Mouse (Mus musculus): ENCODE results near the gene Smarcd1.
"Not testable (repeated sequence)": the region's sequence is repeated elsewhere in the genome, so short reads cannot be mapped to it uniquely, and the experiment has no call there.

The Smarcd1 gene

DNA sequence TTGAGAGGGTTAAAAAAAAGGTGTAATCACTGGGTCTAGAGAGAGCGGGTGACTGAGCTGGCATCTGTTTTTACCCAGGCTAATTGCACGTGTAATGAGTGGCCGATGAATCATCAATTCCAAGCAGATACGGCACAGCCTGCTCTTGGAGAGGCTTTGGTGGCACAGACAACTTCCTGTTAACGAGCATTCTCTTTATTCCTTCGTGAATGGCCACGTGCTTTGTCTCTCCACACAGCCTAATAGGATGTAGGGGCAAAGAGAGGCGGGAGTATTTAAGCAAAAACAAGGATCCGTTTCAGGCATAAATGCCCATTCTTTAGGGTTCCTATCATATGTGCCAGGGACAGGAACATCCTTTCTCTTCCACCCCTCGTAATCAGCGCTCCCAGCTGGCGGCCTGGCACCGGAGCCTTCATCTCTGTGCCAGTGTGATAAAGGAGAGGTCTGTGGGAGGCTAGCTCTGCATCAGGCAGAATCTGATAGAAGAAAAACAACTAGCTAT is 13.5 kb downstream of the Smarcd1 start:
- DNase-seq: no peak

DNA sequence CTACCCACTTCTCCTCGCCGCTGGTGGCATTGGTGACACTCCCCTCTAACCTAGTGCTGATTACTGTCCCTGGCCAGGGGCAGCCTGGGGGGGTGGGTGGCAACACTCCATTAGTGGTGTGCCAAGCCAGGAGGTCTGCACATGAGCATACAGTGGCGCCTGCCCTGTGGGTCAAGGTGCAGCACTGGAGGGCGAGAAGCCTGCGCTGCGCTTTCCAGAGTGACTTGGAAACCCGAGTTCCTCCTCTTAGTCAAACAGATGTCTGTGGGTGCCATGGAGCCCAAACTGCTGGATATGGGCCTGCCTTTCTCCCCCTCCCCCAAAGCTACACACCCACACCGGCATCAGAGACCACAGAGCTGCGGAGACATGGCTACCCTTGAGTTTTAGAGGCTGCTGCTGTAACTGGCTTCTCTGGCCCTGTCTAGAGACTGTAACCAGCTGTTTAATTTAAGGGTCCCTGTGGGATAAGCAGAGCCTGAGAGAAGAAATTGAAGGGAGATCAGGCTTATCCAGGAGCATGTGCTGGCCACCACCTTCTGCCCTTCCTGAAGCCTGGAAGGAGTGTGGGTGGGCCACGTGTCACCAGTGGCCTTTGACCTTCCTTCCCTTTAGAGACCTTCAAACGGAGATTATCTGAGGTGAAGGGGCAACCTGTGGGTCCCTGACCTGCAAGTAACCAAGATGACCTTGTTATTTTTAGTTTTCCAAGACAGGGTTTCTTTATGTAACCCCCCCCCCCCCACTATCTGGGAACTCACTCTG is 14.2 kb downstream of the Smarcd1 start:
- no peak for DNase-seq

DNA sequence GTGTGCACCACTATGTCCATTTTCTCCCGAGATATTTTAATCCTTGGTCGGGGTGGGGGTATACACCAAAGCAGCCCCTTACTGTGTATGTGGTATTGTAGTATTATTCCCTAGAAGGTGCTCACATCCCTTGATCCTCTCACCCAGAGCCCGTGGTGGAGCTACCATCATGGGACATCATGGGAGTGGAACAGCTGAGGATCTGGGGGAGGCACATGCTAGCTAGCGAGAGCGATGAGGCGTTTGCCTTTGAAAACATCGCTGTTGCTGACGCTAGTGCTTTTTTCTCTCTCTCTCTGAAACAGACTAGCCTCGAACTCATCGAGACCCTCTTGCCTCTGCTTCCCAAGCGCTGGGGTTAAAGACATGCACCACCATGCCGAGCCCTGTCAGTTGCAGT is 14.9 kb downstream of the Smarcd1 start:
- DNase-seq: no peak

DNA sequence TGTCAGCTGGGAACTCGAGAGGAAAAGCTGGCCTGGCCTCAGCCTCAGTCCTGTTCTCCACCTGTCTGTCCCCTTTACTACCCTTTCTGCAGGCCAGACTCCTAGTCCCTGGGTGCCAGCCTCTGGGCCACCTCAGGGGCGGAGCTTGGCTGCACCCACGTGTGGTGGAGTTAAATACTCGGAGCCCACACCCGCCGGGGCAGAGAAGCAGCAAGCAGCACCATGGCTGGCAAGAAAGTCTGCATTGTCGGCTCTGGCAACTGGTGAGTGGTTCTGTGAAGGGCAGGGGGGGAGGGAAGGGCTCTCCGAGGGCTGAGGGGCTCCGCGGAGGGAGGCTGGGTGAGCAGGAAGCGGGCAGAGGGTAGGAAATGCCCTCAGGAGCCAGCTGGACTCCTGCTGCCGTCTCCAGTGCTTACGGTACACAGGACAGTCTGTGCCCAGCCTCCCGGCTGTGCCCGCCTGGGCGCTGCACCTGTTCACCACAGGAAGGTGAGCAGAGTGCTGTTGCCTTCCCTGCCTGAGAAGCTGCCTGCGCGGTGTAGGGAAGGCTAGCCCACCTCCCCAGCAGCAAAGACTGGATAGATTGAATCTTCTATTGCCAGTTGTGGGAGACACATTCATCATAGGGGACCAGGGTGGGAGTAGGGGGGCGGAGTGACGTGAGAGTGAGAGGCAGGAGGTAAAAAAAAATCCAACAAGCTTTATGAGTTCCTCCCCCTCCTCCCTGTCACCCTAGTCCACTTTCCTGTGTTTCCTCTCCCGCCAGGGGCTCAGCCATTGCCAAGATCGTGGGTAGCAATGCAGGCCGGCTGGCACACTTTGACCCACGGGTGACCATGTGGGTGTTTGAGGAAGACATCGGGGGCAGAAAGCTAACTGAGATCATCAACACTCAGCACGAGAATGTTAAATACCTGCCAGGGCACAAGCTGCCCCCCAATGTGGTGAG is 15.7 kb downstream of the Smarcd1 start, which contains the start of gene Gpd1:
Gene Gpd1 (plus strand): TSS at position 130 of the 949 bp plus-strand sequence.
- peak in 1 of 2 experiments; percentile 24 for DNase-seq

DNA sequence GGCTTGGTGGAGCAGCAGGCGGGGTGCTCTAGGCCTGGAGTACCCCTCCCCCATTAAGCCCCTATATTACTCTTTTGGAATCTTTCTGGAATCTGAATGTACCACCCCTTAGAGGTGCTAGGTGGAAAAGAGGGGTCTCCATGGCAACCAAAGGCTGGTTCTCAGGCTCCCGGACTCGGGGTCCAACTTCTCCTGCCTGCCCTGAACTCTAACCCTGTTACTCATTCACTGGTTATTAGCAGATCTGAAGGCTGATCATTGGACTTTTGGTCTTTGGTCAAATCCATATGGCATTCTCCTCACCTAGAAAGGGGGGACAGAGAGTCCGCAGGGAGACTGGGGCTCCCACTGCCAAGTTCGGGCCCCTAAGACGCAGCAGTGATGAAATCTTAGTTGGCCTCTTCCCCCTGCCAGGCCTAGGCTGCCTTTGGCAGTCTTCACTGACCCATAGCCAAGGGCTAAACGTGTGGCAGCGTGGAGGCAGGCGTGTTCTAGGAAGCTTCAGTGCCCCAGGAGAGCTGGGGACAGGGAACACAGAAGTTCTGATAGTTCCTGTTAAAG is 16.6 kb downstream of the Smarcd1 start:
- no peak for DNase-seq

DNA sequence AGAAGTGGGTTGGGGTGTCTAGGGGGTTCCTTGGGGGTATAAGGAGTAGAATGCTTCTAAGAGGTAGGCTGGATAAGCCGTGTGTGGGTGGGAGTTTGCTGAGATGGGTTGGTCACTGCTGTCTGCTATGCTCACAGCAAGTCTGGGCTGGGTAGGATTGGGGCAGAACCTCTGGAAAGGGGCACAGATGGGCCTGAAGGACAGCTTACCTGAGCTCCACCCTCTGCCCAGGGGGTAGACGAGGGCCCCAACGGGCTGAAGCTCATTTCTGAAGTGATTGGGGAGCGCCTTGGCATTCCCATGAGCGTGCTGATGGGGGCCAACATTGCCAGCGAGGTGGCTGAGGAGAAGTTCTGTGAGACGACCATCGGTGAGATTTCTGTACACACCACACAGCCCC is 17.9 kb downstream of the Smarcd1 start:
- no peak for DNase-seq

DNA sequence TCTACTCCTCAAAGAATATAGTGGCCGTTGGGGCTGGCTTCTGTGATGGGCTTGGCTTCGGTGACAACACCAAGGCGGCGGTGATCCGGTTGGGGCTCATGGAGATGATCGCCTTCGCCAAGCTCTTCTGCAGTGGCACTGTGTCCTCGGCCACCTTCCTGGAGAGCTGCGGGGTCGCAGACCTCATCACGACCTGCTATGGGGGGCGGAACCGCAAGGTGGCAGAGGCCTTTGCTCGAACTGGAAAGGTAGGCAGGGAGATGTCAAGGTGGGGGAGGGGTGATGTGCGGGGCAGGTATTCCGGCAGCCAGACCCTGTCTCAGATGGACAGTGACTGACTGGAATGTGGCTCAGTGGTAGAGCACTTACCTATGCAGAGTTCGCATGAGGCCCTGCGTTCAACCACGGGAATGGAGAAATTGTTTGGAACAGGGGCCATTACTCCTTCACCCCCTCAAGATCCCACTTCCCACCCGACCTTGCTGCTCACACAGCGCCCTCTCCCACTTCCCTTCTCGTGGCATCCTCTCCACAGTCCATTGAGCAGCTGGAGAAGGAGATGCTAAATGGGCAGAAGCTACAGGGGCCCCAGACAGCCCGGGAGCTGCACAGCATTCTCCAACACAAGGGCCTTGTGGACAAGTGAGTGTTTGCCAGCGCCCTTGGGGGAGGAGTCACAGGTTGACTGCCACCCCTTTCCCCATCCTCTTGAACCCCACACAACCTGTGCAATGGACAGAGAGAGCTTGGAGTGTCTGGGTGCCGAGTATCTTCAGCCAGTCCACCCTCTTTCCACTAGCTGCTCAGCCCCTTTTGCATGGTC is 20.2 kb downstream of the Smarcd1 start:
- DNase-seq: no peak

DNA sequence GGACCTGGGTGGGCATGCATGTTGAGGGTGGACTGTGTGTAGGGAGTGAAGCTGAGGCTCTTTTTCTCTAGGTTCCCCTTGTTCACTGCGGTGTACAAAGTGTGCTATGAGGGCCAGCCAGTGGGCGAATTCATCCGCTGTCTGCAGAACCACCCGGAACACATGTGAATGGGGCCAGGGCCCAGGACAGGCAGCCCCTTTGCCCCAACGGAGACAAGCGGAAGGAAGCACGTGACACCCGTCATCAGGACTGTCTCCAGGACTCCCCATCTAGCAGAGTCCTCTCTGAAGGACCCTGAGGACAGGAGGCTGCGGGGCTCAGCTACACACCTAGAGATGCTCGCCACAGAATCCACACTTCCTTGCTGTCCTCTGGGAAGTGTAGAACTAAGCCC is 21.2 kb downstream of the Smarcd1 start:
- no peak for DNase-seq

DNA sequence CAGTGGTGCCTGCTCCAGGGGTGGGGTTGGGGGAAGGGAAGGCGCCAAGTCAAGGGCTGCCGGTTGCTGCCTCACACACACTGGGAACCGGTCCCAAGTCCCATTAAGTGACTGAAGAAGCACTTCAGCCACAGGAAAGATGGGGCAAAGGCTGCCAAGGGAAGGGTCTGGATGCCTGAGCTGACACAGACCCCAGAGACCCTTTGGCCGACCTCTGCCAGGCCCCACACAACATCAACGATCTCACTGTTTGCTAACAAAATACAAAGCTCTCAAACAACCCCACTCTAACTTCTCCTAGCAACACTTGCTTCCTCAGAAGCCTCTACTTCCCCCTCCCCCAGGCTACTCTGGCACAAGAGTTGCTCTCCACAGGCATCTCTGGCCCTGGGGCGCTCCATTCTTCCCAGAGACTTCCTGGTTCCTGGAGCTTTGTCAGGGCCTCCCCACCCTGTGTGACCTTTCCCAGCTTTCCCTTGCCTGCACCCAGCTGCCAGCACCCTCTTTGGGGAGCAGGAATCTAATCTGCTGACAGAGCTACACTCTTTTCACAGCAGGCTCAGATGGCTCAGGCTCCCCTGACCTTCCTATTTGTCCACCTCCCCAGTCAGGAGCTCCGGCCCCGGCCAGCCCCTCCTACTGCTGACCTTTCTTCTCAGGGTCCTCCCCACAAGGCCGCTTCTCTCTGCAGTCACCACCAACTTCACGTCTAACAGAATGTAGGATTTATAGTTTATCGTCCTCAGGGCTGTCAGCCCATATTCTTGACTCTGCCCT is 21.8 kb downstream of the Smarcd1 start:
- peak in 1 of 2 experiments; percentile 17 for DNase-seq

DNA sequence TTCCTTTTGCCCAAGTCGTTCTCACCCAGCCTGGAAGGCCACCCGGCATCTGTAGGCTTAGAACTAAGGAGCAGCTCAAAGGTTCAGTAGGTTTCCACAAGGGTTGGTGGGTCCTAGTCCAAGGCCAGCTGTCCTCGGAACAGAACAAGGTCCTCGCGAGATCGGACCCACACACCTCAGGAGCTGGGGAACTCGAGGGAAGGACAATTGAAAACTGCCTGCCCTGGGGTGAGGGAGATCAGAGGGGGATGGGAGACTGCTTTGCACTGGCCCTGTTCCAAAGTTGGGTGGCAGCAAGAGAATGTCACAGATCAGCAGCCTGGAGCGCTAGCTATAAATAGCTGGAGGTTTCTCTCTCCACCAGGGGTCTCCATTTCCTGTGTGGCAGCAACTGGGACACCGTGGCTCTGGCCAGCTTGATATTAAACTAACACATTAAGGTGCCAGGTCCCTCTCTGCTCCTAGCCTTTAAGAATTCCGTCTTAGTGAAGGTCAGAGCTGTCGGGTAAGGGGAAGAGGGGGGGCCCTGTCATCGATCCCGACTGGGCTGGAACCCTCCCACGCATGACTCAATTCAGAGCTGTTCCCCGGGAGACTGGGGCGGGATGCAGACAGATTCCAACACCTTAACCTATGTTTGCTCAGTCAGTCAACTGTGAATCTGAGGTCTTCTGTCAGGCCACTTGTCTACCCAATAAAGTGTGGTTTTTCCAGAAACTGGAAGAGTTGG is 22.5 kb downstream of the Smarcd1 start:
- peak; percentile 42 to 55 for DNase-seq

DNA sequence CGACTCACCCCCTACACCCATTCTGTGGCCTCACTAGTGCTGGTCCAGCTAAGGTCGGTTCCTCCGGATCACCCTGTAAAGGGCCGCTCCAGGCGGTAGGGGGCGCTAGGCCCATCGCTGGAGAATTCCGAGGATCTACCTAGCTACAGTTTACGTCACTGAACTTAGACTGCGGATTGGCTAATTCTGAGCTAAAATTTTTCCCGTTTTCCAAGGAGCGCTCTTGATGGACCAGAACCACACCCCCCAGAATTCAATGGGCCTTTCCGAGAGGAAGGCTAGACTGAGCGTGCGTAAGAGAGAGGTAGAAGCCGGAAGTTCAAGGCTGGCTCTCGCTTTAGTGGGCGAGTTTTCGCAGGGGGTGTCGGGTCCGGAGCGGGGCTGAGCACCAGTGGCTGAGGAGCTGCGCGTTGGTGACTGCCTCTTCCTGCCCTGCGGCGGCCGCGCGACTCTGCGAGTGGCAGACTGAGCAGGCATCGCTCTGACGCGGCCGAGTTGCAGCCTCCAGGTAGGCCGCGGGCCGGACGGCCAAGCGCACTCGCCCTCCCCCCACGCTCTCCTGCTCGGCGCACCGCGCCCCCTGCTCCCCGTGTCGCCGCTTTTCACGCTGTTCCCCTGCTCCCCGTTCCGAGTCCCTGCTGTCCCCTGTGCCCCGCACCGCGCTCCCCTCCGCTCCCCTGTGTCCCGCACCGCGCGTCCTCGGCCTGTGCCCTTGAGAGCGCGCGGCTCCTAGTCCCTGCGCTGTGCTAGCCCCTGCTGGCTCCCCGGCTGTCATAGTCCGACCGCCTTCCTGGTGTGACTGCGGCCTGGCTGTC is 23.6 kb downstream of the Smarcd1 start, which contains the start of gene Cox14:
Gene Cox14 (plus strand): TSS at position 278 of the 815 bp plus-strand sequence.
- peak; percentile 88 to 92 for DNase-seq

DNA sequence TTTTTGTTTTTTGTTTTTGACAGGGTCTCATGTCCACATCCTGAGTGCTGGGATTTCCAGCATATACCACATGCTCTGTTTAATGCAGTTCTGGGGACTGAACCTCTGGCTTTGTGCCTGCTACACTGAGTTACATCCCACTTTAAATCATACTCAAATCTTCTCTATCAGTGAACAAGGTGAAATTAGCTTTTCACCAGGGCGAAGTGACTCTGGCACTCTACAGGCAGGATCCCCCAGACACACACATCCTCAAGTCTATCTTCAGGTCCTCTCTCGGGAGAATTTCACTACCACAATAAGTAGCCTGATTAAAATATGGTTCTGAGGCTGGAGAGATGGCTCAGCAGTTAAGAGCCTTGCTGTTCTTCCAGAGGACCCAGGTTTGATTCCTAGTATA is 24.6 kb downstream of the Smarcd1 start:
- DNase-seq: no peak

DNA sequence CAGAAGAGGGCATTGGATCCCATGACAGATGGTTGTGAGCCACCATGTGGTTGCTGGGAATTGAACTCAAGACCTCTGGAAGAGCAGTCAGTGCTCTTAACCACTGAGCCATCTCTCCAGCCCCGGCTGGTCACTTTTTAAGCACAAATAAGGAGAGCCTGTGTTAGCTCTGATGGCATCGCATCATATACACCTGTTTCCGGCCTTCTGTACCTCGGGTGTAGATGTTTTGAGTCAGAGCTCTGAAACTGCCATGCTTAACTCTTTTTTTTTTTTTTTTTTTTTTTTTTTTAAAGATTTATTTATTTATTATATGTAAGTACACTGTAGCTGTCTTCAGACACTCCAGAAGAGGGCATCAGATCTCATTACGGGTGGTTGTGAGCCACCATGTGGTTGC is 25.1 kb downstream of the Smarcd1 start:
- DNase-seq: not testable (repeated sequence)

DNA sequence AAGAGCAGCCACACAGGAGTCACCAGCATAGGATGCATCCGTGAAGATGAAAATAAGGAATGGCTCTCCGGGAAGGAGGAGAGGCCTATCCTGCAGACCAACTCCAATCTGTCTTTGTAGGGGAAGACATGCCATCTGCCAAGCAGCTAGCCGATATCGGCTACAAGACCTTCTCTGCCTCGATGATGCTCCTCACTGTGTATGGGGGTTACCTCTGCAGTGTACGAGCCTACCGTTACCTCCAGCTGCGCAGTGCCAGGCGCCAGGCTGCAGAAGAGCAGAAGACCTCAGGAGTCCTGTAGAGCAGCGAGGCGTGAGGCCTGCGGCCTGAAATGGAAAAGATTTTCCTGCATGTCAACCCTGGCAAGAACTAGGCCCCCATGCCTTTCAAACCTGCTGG is 25.6 kb downstream of the Smarcd1 start:
- no peak for DNase-seq

DNA sequence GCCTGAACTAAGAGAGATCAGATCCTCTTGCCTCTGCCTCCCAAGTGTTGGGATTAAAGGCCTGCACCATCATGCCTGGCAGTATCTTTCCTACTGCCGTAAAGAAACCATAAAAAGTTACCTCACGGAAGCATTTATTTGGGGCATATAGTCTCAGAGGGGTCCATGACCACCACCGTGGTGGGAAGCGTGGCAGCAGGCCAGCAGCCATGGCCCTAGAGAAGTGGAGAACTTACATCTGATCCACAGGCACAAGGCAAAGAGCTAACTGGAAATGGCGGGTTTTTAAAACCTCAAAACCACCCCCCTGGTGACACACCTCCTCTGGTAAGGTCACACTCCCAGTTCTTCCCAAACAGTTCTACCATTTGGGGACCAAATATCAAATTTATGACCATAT is 26.3 kb downstream of the Smarcd1 start:
- no peak for DNase-seq

DNA sequence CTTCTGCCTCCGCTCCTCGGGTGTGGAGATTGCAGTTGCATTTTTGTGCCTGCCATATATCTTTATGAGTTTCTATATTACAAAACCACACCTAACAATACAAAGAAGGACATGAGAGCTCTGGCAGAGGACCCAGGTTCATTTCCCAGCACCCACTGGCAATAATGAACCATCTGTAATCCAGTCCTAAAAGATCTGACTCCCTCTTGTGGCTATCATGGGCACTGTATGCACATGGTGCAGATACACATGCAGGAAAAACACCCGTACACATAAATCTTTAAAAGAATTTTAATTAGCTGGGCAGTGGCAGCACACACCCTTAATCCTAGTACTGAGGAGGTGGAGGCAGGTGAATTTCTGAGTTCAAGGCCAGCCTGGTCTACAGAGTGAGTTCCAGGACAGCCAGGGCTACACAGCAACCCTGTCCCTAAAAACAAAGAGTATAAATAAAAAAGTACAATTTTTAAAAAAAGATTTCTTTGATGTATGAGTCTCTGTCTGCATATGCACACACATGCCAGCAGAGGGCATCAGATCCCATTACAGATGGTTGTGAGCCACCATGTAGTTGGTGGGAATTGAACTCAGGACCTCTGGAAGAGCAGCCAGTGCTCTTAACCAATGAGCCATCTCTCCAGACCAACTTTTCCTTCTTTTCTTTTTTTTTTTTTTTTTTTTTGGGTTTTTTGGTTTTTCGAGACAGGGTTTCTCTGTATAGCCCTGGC is 27.3 kb downstream of the Smarcd1 start:
- DNase-seq: peak in 1 of 2 experiments; percentile 27

DNA sequence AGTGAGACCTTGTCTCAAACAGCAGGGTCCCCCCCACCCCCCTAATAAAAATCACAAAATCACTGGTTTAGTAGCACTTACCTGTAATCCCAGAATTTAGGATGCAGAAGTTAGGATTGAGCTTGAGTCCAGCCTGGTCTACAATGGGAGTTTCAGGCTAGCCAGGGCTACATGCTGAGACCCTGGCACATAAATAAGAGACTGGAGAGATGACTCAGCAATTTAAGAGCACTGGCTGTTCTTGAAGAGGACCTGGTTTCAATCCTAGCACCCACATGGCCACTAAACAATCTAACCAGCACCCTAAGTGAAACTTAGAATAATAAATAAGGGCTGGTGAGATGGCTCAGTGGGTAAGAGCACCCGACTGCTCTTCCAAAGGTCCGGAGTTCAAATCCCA is 29.2 kb downstream of the Smarcd1 start:
- no peak for DNase-seq

DNA sequence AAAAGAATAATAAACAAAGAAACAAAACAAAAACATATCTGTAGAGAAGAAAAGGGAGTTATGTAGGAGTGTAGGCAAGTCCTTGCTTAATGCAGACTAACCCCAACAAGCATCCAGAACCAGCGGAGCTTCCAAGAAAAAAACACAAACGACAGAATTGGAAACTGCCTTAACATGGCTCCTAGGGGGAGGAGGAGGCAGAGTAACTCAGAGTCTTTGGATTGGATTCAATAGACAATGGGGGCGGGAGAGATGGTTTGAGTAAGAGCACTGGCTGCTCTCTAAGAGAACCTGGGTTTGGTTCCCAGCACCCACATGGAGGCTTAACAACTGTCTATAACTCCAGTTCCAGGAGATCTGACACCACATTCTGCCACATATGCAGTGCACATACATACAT is 29.7 kb downstream of the Smarcd1 start:
- DNase-seq: no peak

DNA sequence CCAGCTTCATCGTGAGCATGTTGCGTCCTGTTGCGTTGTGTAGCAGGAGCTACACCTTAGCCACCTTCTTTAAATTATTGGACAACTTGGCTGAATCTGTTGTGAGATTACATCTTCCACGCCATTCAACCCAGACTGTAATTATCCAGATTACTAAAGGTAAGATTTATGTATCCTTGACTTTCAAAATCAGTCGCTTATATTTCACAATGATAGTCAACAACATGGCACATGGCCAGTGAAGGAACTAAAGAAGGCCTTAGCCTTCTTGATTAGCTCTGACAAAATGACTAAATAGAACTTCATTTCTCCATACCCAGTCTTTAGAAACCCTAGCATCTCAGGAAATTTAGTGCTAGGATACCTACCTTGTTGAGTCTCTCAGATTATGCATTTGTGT is 31.3 kb downstream of the Smarcd1 start:
- DNase-seq: no peak
